Mouse (Mus musculus) heart, embryonic 14.5 days (tissue): ENCODE data around the gene Atp1a4. TPM values are rescaled to one million over a fixed set of nuclear protein-coding genes. Genes with fewer than 3 reads are reported as not detected.

ENCODE experiments used
- ATAC-seq: fragments of 200-750 bp; cut with Nextera tagmentation; 2 replicates; pipeline ENCODE4 v1.8.0; 2017; ENCODE audit warnings: low read depth, moderate TSS enrichment; ENCODE audit not compliant: insufficient number of reproducible peaks, insufficient read depth, low FRiP score
- H3K27ac ChIP-seq, 2 experiments: fragments of 200-500 bp in 1 of 2; fragments of 300-500 bp in 1 of 2; sonication (generic) in 1 of 2; replicated peaks in 1 of 2; 2 replicates each; pipeline ENCODE4 v1.5.1; 2012 to 2014; ENCODE audit warnings: low read depth in 2 of 2, low read length in 2 of 2, control low read depth in 1 of 2, mild to moderate bottlenecking in 1 of 2, mixed read lengths in 1 of 2; ENCODE audit not compliant: control insufficient read depth in 1 of 2, insufficient read depth in 1 of 2
- H3K27me3 ChIP-seq: fragments of 300-500 bp; sonication (generic); 2 replicates; pipeline ENCODE4 v1.6.1; 2014; ENCODE audit warnings: mild to moderate bottlenecking, low read length, control low read depth; ENCODE audit not compliant: control insufficient read depth, insufficient read depth
- H3K36me3 ChIP-seq: fragments of 300-500 bp; sonication (generic); 2 replicates; pipeline ENCODE4 v1.6.1; 2014; ENCODE audit warnings: mild to moderate bottlenecking, control low read depth, low read length, mixed read lengths; ENCODE audit not compliant: control insufficient read depth, insufficient read depth
- H3K4me1 ChIP-seq, 2 experiments: fragments of 200-500 bp in 1 of 2; fragments of 300-500 bp in 1 of 2; sonication (generic) in 1 of 2; 2 replicates each; pipeline ENCODE4 v1.6.1; 2012 to 2014; ENCODE audit warnings: low read length in 2 of 2, control low read depth in 1 of 2, mixed read lengths in 1 of 2; ENCODE audit not compliant: control insufficient read depth in 2 of 2, insufficient read depth in 2 of 2
- H3K4me2 ChIP-seq: fragments of 300-500 bp; sonication (generic); 2 replicates; pipeline ENCODE4 v1.6.1; 2014; ENCODE audit warnings: mild to moderate bottlenecking, low read length
- H3K4me3 ChIP-seq, 2 experiments: fragments of 200-500 bp in 1 of 2; fragments of 300-500 bp in 1 of 2; sonication (generic) in 1 of 2; 2 replicates each; pipeline ENCODE4 v1.5.1; 2012 to 2014; ENCODE audit warnings: low read length in 2 of 2, mild to moderate bottlenecking in 2 of 2, control low read depth in 1 of 2, low read depth in 1 of 2, moderate library complexity in 1 of 2; ENCODE audit not compliant: control insufficient read depth in 1 of 2, insufficient read depth in 1 of 2
- H3K9ac ChIP-seq: fragments of 300-500 bp; sonication (generic); 2 replicates; pipeline ENCODE4 v1.6.1; 2014; ENCODE audit warnings: mild to moderate bottlenecking, low read length
- H3K9me3 ChIP-seq: fragments of 300-500 bp; sonication (generic); 2 replicates; pipeline ENCODE4 v1.6.1; 2016; ENCODE audit warnings: low read length, control low read depth; ENCODE audit not compliant: control insufficient read depth
- WGBS: fragments of 180-500 bp; shearing (Covaris S2); extraction: QIAGEN DNeasy Blood & Tissue Kit; methylation state at CpG from one replicate; pipeline ENCODE4 v1.1.7; 2014; 5-methylcytosine and 5-hydroxymethylcytosine counted together
- polyA plus RNA-seq: library from polyadenylated mRNA; unstranded; fragments of >200 nt; fragmentation: Nextera tagmentation; extraction: Ambion mirVana; gene quantifications from 2 replicates; pipeline ENCODE4 v1.2.1, GENCODE M21; 2014

Atp1a4 gene
- polyA plus RNA-seq, 1 experiment from 2014 or later = 0.23 TPM

- Histone ChIP-seq H3K27ac (no peak overlapping the region), H3K4me1 (no peaks in the 10 kb centered on the region), H3K36me3 (peaks cover 95% of the 10 kb centered on the region), H3K4me3 (no peak overlapping the region), H3K27me3 (no peaks in the 10 kb centered on the region), H3K9ac (no peak overlapping the region), H3K9me3 (no peaks in the 10 kb centered on the region), H3K4me2 (no peak overlapping the region)
- ATAC-seq = no peak
- WGBS = 72% methylated on average over 2 of the region's 2 CpGs
These were observed 66.6 kb downstream of the Atp1a4 start for GRCm38 (mm10) chr1:172191578-172191977.

- Histone ChIP-seq H3K27ac (no peak overlapping the region), H3K36me3 (peaks cover 87% of the 10 kb centered on the region), H3K9me3 (no peaks in the 10 kb centered on the region), H3K27me3 (no peaks in the 10 kb centered on the region), H3K4me1 (no peaks in the 10 kb centered on the region), H3K4me3 (no peak overlapping the region), H3K9ac (no peak overlapping the region), H3K4me2 (no peak overlapping the region)
- 66% methylated on average over 4 of the region's 4 CpGs for WGBS
- no peak for ATAC-seq
These were observed 69.3 kb downstream of the Atp1a4 start for GRCm38 (mm10) chr1:172188891-172189290.

- WGBS = 95% methylated on average over 10 of the region's 10 CpGs
- H3K4me1 ChIP-seq = no peaks in the 10 kb centered on the region
- H3K9me3 ChIP-seq = no peaks in the 10 kb centered on the region
- no peak overlapping the region for H3K27ac ChIP-seq
- no peak overlapping the region for H3K9ac ChIP-seq
- no peaks in the 10 kb centered on the region for H3K27me3 ChIP-seq
- H3K4me2 ChIP-seq = no peak overlapping the region
- no peak overlapping the region for H3K4me3 ChIP-seq
- H3K36me3 ChIP-seq = peaks cover 83% of the 10 kb centered on the region
- ATAC-seq = no peak; the same call in 1 of the 2 replicates
These were observed 71.6 kb downstream of the Atp1a4 start for GRCm38 (mm10) chr1:172186401-172187289.

GRCm38 (mm10) chr1:172183915-172184314 lies 74.3 kb downstream of the Atp1a4 start:
- no peaks in the 10 kb centered on the region for H3K4me1 ChIP-seq
- H3K36me3 ChIP-seq = peaks cover 84% of the 10 kb centered on the region
- no peak overlapping the region for H3K4me2 ChIP-seq
- H3K4me3 ChIP-seq = no peak overlapping the region
- no peak for ATAC-seq
- no peak overlapping the region for H3K9ac ChIP-seq
- no peaks in the 10 kb centered on the region for H3K27me3 ChIP-seq
- no peak overlapping the region for H3K27ac ChIP-seq
- H3K9me3 ChIP-seq = no peaks in the 10 kb centered on the region

GRCm38 (mm10) chr1:172183056-172183455 lies 75.2 kb downstream of the Atp1a4 start:
- WGBS = 94% methylated on average over 6 of the region's 6 CpGs
- ATAC-seq = no peak
- Histone ChIP-seq H3K4me3 (no peak overlapping the region), H3K27ac (no peak overlapping the region), H3K27me3 (no peaks in the 10 kb centered on the region), H3K36me3 (peaks cover 84% of the 10 kb centered on the region), H3K4me1 (no peaks in the 10 kb centered on the region), H3K4me2 (no peak overlapping the region), H3K9ac (no peak overlapping the region), H3K9me3 (no peaks in the 10 kb centered on the region)

- ATAC-seq = no peak
- Histone ChIP-seq H3K4me1 (no peaks in the 10 kb centered on the region), H3K27me3 (no peaks in the 10 kb centered on the region), H3K4me2 (no peak overlapping the region), H3K4me3 (no peak overlapping the region), H3K36me3 (peaks cover 84% of the 10 kb centered on the region), H3K27ac (no peak overlapping the region), H3K9ac (no peak overlapping the region), H3K9me3 (no peaks in the 10 kb centered on the region)
- 88% methylated on average over 3 of the region's 3 CpGs for WGBS
These were observed 76.4 kb downstream of the Atp1a4 start for GRCm38 (mm10) chr1:172181777-172182176.

- WGBS = 77% methylated on average over 4 of the region's 4 CpGs
These were observed 77.3 kb downstream of the Atp1a4 start for GRCm38 (mm10) chr1:172180881-172181280.

GRCm38 (mm10) chr1:172179102-172179501 lies 79.1 kb downstream of the Atp1a4 start:
- 62% methylated on average over 7 of the region's 7 CpGs for WGBS
- Histone ChIP-seq H3K9me3 (no peaks in the 10 kb centered on the region), H3K27me3 (no peaks in the 10 kb centered on the region), H3K4me1 (peaks cover under 1 to 3% of the 10 kb centered on the region in 2 experiments), H3K27ac (no peak overlapping the region), H3K4me3 (no peak overlapping the region), H3K9ac (no peak overlapping the region), H3K36me3 (peaks cover 87% of the 10 kb centered on the region), H3K4me2 (no peak overlapping the region)
- no peak for ATAC-seq

More at GRCm38 (mm10) chr1:172180881-172181280, 77.3 kb downstream of the Atp1a4 start:
- ATAC-seq = no peak
- no peak overlapping the region for H3K9ac ChIP-seq
- H3K27ac ChIP-seq = no peak overlapping the region
- H3K9me3 ChIP-seq = no peaks in the 10 kb centered on the region
- no peaks in the 10 kb centered on the region for H3K27me3 ChIP-seq
- peaks cover 83% of the 10 kb centered on the region for H3K36me3 ChIP-seq
- H3K4me2 ChIP-seq = no peak overlapping the region
- no peak overlapping the region for H3K4me3 ChIP-seq
- no peaks in the 10 kb centered on the region for H3K4me1 ChIP-seq
